Mouse (Mus musculus) embryo, embryonic 11 days (tissue): ENCODE results near the gene Col11a2.
"Not testable (repeated sequence)": the region's sequence is repeated elsewhere in the genome, so short reads cannot be mapped to it uniquely, and the experiment has no call there.

Experiments
- DNase-seq: peaks from one replicate; pipeline ENCODE4 v3.0.0-alpha.2; 2015

Col11a2 gene

DNA sequence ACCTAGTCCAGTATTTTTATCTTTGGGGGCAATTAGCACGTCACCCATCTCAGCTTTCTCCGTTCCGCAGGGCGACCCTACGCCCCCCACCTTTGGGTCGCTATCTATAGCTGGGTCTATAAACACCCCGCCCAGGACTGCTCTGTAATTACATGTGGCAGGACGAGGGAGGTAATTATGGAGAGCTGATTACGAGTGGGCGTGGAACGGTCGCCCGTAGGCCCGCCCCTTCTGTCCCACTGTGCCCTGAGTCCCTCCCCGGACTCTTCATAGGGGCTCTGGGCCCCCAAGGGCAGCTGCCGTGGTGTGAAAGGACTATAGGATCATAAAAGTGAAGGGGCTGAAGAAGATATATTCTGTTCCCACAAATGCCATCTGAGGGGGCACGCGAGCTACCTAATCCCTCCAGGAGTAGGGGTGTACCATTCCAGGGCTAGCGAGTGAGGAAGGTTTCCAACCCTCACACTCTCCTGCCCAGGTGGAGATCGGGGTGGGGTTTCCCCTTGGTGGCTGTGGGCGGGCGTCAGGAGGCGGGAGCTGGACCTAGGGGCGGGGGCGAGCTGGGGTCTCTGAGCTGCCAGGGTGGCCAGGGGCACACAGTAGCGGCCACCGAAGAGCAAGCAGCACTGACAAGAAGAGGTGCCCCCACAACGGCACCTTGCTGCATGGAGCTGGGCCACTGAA is at the start of gene Col11a2:
Gene Col11a2 (plus strand): TSS at position 560 of the 684 bp plus-strand sequence.
- DNase-seq, result peak; percentile 37

- DNase-seq, result peak; percentile 88
Observed at GRCm38 (mm10) chr17:33991788-33992664, 47.2 kb upstream of the Col11a2 start.

DNA sequence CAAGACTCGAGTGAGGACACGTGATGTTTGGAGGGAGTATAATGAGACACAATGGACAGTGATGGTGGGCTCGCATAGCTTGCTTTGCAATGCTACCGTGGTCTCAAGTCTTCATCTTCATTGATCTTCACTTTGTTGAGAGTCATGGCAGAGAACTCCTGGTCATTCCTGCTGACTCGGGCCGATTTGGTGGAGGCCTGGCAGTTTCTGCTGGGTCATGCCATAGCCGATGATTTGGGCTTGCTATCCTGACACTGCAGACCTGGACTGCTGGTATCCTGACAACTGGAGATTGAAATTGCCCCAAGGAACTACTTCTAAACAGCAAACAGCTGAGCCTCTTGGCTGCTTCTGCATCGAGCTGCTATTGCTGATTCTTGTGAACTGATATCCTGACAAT is 44.3 kb upstream of the Col11a2 start:
- no peak for DNase-seq

GRCm38 (mm10) chr17:33995651-33996050 is 43.6 kb upstream of the Col11a2 start:
- DNase-seq, result no peak

GRCm38 (mm10) chr17:33997025-33997424 is 42.2 kb upstream of the Col11a2 start:
- not testable (repeated sequence) for DNase-seq

DNA sequence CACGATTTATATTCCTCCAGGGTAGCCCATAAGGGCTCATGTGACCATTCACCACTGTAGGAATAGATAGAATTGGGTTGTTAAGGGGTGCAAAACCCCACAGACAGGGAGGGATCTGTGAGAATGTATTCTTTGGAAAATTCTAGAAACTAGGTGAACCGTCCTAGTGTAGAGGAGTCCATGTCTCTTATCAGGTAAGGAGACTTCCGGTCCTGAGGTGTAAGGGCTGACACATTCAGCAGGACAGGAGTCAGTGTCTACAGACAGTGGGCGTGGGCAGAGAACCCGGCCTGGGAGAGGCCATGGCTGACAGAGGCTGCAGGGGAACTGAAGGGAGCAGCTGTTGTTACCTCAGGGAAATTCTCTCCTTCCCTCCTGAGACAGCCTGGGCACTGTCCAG is 40.5 kb upstream of the Col11a2 start:
- not testable (repeated sequence) for DNase-seq

- peak; percentile 27 for DNase-seq
Observed at GRCm38 (mm10) chr17:33999341-34000149, 39.7 kb upstream of the Col11a2 start.

- peak; percentile 78 for DNase-seq
Observed at GRCm38 (mm10) chr17:34000150-34000537, 39.1 kb upstream of the Col11a2 start, which contains the start of gene H2-K1. Gene H2-K1 (minus strand): TSS chr17:34000347.

DNA sequence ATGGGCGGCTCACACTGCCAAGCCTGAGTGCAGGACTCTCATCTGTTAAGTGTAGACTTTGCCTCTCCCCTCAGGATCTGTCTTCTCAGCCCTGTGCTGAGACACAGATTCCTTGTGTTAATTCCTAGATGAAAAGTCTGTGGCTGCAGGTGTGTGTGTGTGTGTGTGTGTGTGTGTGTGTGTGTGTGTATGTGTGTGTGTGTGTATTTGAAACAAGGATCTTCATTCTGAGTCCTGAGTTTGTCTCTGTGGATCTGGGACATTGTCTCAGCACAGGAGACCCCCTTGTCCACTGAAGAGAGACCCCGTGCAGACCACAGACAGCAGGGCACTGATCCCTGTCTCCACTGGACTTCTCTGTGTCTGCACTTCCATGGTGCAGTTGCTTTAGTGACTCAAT is 38.4 kb upstream of the Col11a2 start:
- not testable (repeated sequence) for DNase-seq

DNA sequence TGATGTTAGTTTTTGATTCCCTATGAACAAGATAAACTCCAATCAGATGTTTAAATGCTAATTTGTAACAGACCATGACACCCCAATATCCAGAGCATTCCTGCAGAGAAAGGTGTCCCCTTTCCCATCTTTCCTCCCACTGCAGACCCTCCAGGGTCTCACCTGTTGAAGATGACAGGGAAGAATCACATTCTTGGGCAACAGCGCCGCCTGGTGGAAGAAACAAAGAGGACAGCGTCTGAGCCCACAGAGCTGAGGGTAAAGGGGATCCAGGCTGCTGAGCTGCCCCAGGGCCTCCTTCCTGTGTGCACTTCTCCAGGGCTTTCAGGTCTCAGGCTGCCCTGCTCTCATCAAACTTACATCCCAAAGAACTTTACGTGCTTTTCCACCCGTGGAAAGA is 35.8 kb upstream of the Col11a2 start:
- peak; percentile 54 for DNase-seq

DNA sequence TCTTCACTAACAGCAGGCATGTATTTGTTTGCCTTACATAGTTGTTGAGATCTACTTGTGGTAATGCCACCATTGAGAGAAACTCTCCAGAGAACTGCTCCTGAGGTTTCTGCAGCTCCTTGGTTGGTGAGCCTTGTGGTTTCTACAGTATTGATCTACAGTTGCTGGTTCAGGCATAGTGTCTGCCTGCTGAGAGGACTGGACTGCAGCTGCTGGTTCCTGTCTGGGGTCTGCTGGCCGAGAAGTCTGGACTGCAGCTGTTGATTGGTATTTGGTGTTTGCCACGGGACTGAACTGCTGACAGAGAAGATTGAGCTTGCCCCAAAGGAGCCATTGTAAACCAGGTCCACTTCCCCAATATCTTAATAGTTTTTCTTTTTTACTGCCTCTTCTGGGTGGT is 32.7 kb upstream of the Col11a2 start:
- no peak for DNase-seq

GRCm38 (mm10) chr17:34010156-34010555 is 29.1 kb upstream of the Col11a2 start:
- DNase-seq, result no peak

DNA sequence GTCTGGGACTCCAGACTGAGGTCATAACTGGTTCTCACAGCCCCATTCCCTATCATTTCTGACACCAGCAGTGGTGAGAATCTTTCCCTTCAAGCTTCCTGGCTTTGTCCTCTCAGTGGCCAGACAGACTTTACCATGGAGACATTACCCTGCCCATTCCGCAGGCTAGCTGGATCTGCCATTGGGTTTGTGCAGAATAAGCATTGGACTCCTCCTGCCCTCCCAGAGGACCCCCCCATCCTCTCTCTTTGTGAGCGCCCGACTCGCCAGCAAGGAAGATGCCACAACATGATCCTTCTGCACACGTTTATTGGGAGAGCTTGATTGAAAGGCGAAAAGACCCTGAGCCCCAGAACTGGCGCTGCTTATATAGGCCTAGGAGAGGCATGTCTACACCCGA is 25.8 kb upstream of the Col11a2 start:
- DNase-seq, result no peak

- no peak for DNase-seq
Observed at GRCm38 (mm10) chr17:34021539-34022413, 17.5 kb upstream of the Col11a2 start.

DNA sequence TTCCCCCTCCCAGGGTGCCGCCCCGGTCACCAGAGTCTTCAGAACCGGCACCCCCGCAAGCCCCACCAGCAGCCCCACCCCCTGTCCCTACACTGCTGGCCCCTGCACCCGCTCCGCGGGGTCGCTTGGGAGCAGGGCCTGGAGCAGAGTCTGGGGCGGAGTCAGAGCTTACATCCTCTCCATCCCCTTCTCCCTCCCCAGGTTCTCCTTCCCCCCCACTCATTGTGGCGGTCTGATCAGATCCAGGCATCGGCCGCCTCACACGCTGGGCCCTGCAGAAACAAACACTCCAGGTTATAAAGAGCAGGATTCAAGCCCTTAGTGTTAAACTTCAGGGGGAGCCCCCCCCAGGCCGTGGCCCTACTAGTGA is 16.8 kb upstream of the Col11a2 start:
- DNase-seq, result no peak

GRCm38 (mm10) chr17:34022987-34023386 is 16.2 kb upstream of the Col11a2 start:
- DNase-seq, result no peak

DNA sequence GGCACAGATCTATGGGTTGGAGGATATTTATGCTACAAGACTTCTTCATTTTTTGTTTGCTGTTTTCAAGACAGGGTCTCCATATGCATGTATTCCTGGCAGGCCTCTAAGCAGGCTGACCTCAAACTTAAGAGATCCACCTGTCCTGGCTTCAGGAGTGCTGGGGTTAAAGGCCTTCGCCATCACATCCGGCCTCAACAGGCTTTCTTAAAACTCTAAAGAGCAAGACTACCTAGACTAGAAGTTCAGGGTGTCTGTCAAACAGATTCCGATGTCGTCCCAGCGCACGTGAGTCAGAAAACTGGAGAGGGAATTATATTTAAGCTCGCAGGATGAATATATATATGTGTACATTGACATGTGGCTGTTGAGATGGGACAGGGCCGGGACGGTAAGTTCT is 15.6 kb upstream of the Col11a2 start:
- no peak for DNase-seq

- peak; percentile 95 for DNase-seq
Observed at GRCm38 (mm10) chr17:34024317-34024821, 14.9 kb upstream of the Col11a2 start, which contains the start of gene Ring1. Gene Ring1 (minus strand): TSS chr17:34024680.

DNA sequence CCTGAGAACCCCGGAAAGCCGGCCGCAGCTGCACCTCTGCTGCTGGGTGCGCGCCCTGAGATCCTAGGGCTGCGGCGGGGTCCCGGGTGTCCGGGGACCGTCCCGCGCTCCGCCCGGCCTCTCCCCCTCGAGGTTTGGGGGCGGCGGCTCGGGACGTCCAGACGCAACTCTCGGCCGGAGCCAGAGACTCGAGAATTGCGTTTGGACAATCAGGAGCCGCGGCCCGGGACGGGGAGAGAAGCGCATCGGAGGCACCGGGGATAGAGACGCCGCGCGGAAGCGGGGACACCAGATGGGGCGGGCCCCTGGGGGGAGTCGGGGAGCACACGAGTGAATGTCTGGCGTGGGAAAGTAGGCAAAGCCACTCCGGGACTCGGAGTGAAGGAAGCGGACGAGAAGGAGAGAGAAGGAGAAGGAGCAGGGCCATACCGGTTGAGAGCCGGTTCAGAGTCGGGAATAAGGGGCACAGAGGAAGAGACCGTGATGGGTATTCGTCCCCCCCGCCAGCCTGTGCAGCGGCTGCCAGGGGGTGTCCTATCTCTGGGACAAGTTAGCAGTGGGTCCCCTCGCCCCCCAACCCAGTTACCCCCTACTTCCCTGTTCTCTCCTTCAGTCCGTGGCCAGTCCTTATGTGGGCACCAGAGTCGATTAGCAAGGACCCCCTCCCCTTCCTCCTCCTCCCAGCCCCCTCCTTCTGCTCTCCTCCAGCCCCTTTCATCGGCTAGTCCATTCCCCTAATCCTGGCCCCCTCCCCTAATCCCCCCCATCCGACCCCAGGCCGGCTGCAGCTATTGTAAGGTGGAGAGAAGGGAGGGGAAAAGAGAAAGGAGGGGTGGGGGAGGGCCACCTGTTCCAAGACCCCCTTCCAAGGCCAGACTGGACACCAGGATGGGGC is 14.1 kb upstream of the Col11a2 start:
- DNase-seq, result peak; percentile 78

- peak; percentile 89 for DNase-seq
Observed at GRCm38 (mm10) chr17:34025756-34026151, 13.5 kb upstream of the Col11a2 start.

- no peak for DNase-seq
Observed at GRCm38 (mm10) chr17:34026221-34026620, 13.0 kb upstream of the Col11a2 start.
